Mouse (Mus musculus): ENCODE measurements around the gene Gm10775. TPM values are rescaled to one million over a fixed set of nuclear protein-coding genes. Genes with fewer than 3 reads are reported as not detected.
A peak's percentile ranks its signal among the peaks of the same experiment; 100 is the strongest.

Gene Gm10775
- not detected in 2 replicates for polyA plus RNA-seq (2016; fragmentation: Nextera tagmentation; extraction: Ambion mirVana)

GRCm38 (mm10) chr13:65259239-65259638 is at the start of gene Gm10775:
Gene Gm10775, plus strand, starts transcription at chr13:65259539.
- Histone ChIP-seq H3K4me3 (peak within 1 kb of the TSS; percentile 41), H3K27ac (ENCODE audit: poor library complexity, severe bottlenecking) (no peak within 1 kb of the TSS), H3K36me3 (peaks cover 28% of the 10 kb centered on the region), H3K4me2 (peak within 1 kb of the TSS; percentile 65), H3K9me3 (replicated peaks) (peaks cover 67% of the 10 kb centered on the region), H3K4me1 (replicated peaks) (peaks cover 7% of the 10 kb centered on the region; the same call in 1 of the 2 replicates), H3K27me3 (replicated peaks) (peaks cover 21% of the 10 kb centered on the region), H3K9ac (0 out of 2 replicates have a peak within 1 kb of the TSS, but pooled peaks have one; percentile 18)
- no peak for ATAC-seq (ENCODE audit: insufficient number of reproducible peaks, low FRiP score)
- 30% methylated on average over 29 of the region's 29 CpGs for WGBS

GRCm38 (mm10) chr13:65225945-65226344 is 33.4 kb upstream of the Gm10775 start:
- Histone ChIP-seq H3K9me3 (replicated peaks) (peaks cover 14% of the 10 kb centered on the region), H3K27ac (ENCODE audit: poor library complexity, severe bottlenecking) (no peak overlapping the region), H3K4me2 (no peak overlapping the region), H3K36me3 (no peaks in the 10 kb centered on the region), H3K9ac (no peak overlapping the region), H3K4me1 (replicated peaks) (no peaks in the 10 kb centered on the region), H3K27me3 (replicated peaks) (no peaks in the 10 kb centered on the region), H3K4me3 (no peak overlapping the region)
- WGBS, result 60% methylated on average over 6 of the region's 6 CpGs
- ATAC-seq (ENCODE audit: insufficient number of reproducible peaks, low FRiP score), result no peak

GRCm38 (mm10) chr13:65226657-65227056 is 32.7 kb upstream of the Gm10775 start:
- 65% methylated on average over 2 of the region's 2 CpGs for WGBS
- H3K9ac ChIP-seq, result no peak overlapping the region
- H3K4me1 ChIP-seq (replicated peaks), result no peaks in the 10 kb centered on the region
- H3K4me2 ChIP-seq, result no peak overlapping the region
- peaks cover 14% of the 10 kb centered on the region for H3K9me3 ChIP-seq (replicated peaks)
- no peaks in the 10 kb centered on the region for H3K36me3 ChIP-seq
- H3K27me3 ChIP-seq (replicated peaks), result no peaks in the 10 kb centered on the region
- no peak overlapping the region for H3K4me3 ChIP-seq
- H3K27ac ChIP-seq (ENCODE audit: poor library complexity, severe bottlenecking), result no peak overlapping the region
- ATAC-seq (ENCODE audit: insufficient number of reproducible peaks, low FRiP score), result no peak

- H3K27me3 ChIP-seq (replicated peaks), result no peaks in the 10 kb centered on the region
- WGBS, result 57% methylated on average over 9 of the region's 9 CpGs
- H3K4me1 ChIP-seq (replicated peaks), result peaks cover 9% of the 10 kb centered on the region
- H3K9ac ChIP-seq, result no peak overlapping the region
- ATAC-seq (ENCODE audit: insufficient number of reproducible peaks, low FRiP score), result no peak
- no peak overlapping the region for H3K27ac ChIP-seq (ENCODE audit: poor library complexity, severe bottlenecking)
- no peak overlapping the region for H3K4me3 ChIP-seq
- H3K36me3 ChIP-seq, result no peaks in the 10 kb centered on the region
- H3K9me3 ChIP-seq (replicated peaks), result peaks cover 7% of the 10 kb centered on the region; the same call in 1 of the 2 replicates
- H3K4me2 ChIP-seq, result no peak overlapping the region
Observed at GRCm38 (mm10) chr13:65237211-65237610, 22.1 kb upstream of the Gm10775 start.

GRCm38 (mm10) chr13:65240509-65241098 is 18.7 kb upstream of the Gm10775 start:
- Histone ChIP-seq H3K4me3 (peak overlapping the region; percentile 90), H3K27me3 (replicated peaks) (no peaks in the 10 kb centered on the region), H3K27ac (ENCODE audit: poor library complexity, severe bottlenecking) (peak overlapping the region; percentile 90), H3K4me1 (replicated peaks) (peaks cover 16% of the 10 kb centered on the region), H3K4me2 (peak overlapping the region; percentile 100), H3K36me3 (0 out of 2 replicates have a peak, but pooled peaks cover 3% of the 10 kb centered on the region), H3K9ac (peak overlapping the region; percentile 84), H3K9me3 (replicated peaks) (peaks cover 14% of the 10 kb centered on the region)
- WGBS, result 1% methylated on average over 28 of the region's 28 CpGs
- ATAC-seq (ENCODE audit: insufficient number of reproducible peaks, low FRiP score), result peak; percentile 93

GRCm38 (mm10) chr13:65241099-65241626 is 18.2 kb upstream of the Gm10775 start:
- Histone ChIP-seq H3K27ac (ENCODE audit: poor library complexity, severe bottlenecking) (peak overlapping the region; percentile 90), H3K9me3 (replicated peaks) (peaks cover 19% of the 10 kb centered on the region), H3K36me3 (peaks cover 7% of the 10 kb centered on the region; the same call in 1 of the 2 replicates), H3K4me3 (peak overlapping the region; percentile 90), H3K27me3 (replicated peaks) (no peaks in the 10 kb centered on the region), H3K4me1 (replicated peaks) (peaks cover 16% of the 10 kb centered on the region), H3K9ac (peak overlapping the region; percentile 84), H3K4me2 (peak overlapping the region; percentile 100)
- peak; percentile 85 for ATAC-seq (ENCODE audit: insufficient number of reproducible peaks, low FRiP score)
- WGBS, result under 1% methylated on average over 45 of the region's 45 CpGs

GRCm38 (mm10) chr13:65241627-65242318 is 17.6 kb upstream of the Gm10775 start:
- Histone ChIP-seq H3K27ac (ENCODE audit: poor library complexity, severe bottlenecking) (peak overlapping the region; percentile 90), H3K4me1 (replicated peaks) (peaks cover 16% of the 10 kb centered on the region), H3K4me3 (peak overlapping the region; percentile 90), H3K36me3 (peaks cover 7% of the 10 kb centered on the region; the same call in 1 of the 2 replicates), H3K27me3 (replicated peaks) (no peaks in the 10 kb centered on the region), H3K4me2 (peak overlapping the region; percentile 100), H3K9ac (peak overlapping the region; percentile 84), H3K9me3 (replicated peaks) (peaks cover 19% of the 10 kb centered on the region)
- peak; percentile 31 for ATAC-seq (ENCODE audit: insufficient number of reproducible peaks, low FRiP score)
- 2% methylated on average over 51 of the region's 51 CpGs for WGBS

GRCm38 (mm10) chr13:65242319-65242787 is 17.0 kb upstream of the Gm10775 start:
- Histone ChIP-seq H3K4me1 (replicated peaks) (peaks cover 16% of the 10 kb centered on the region), H3K4me3 (peak overlapping the region; percentile 90), H3K9ac (peak overlapping the region; percentile 84), H3K27me3 (replicated peaks) (no peaks in the 10 kb centered on the region), H3K4me2 (peak overlapping the region; percentile 100), H3K9me3 (replicated peaks) (peaks cover 13% of the 10 kb centered on the region), H3K36me3 (peaks cover 7% of the 10 kb centered on the region; the same call in 1 of the 2 replicates), H3K27ac (ENCODE audit: poor library complexity, severe bottlenecking) (no peak overlapping the region)
- ATAC-seq (ENCODE audit: insufficient number of reproducible peaks, low FRiP score), result no peak
- 19% methylated on average over 27 of the region's 27 CpGs for WGBS

- Histone ChIP-seq H3K4me3 (no peak overlapping the region), H3K27ac (ENCODE audit: poor library complexity, severe bottlenecking) (no peak overlapping the region), H3K9ac (no peak overlapping the region), H3K4me2 (no peak overlapping the region), H3K36me3 (peaks cover 10% of the 10 kb centered on the region), H3K9me3 (replicated peaks) (peaks cover 15% of the 10 kb centered on the region), H3K4me1 (replicated peaks) (peaks cover 16% of the 10 kb centered on the region), H3K27me3 (replicated peaks) (no peaks in the 10 kb centered on the region)
- WGBS, result 88% methylated on average over 4 of the region's 4 CpGs
- ATAC-seq (ENCODE audit: insufficient number of reproducible peaks, low FRiP score), result no peak
Observed at GRCm38 (mm10) chr13:65243273-65243672, 16.1 kb upstream of the Gm10775 start.

- no peak overlapping the region for H3K27ac ChIP-seq (ENCODE audit: poor library complexity, severe bottlenecking)
- H3K4me2 ChIP-seq, result peak overlapping the region; percentile 65
- H3K27me3 ChIP-seq (replicated peaks), result peaks cover 21% of the 10 kb centered on the region
- peaks cover 7% of the 10 kb centered on the region; the same call in 1 of the 2 replicates for H3K4me1 ChIP-seq (replicated peaks)
- peaks cover 19% of the 10 kb centered on the region for H3K36me3 ChIP-seq
- H3K9me3 ChIP-seq (replicated peaks), result peaks cover 61% of the 10 kb centered on the region
- H3K9ac ChIP-seq, result 0 out of 2 replicates have a peak overlapping the region, but pooled peaks have one; percentile 18
- 21% methylated on average over 36 of the region's 36 CpGs for WGBS
- peak; percentile 68 for ATAC-seq (ENCODE audit: insufficient number of reproducible peaks, low FRiP score)
- H3K4me3 ChIP-seq, result peak overlapping the region; percentile 41
Observed at GRCm38 (mm10) chr13:65258175-65258954, 974 bp upstream of the Gm10775 start.
